Mouse (Mus musculus): ENCODE results near the gene Nyap1.

The Nyap1 gene

DNA sequence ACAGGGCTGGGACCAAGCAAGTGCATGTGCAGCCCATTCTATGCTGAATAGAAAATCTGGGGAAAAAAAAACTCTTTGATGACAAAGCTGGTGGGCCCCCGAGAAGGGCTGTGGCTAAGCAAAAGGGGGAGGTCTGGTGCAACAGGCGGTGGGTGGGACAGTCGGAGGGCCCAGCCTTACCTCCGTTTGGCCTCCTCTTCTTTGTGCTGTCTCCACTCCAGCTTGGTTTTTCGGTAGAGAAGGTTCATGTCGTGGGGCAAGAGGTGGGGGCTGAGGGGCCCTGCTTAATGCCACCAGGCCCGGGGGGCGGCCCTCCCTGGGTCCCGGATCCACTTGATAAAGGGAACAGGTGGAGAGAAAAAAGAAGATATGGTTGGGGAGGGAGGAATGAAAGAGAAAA, 1.9 kb downstream of the Nyap1 start:
- POLR2A ChIA-PET: interaction anchor here in 1 of 4 experiments (1.4 kb wide), 1 partner anchor 108 kb away, joined by 6 read pairs; no protein-coding TSS in a partner anchor
- CTCF ChIA-PET: interaction anchor here in 1 of 4 experiments (1.0 kb wide), 1 partner anchor 15 kb away, joined by 3 read pairs; no protein-coding TSS in a partner anchor

DNA sequence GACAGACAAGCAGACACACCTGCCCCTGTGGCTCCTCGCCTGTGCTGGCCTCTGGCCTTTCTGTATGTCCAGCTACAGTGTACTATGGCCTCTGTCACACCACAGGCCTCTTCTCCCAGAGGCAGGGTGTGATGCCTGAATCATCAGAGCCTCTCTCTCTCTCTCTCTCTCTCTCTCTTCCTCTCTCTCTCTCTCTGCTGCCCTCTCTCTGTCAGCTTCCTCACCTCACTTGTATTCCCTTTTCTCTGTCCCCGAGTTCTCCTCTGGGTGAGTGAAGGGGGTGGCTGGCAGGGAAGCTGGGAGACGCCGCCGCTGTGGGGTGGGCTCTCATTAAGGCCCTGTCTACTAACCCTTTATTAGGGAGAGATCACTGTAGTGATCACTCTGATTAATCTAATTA, 2.9 kb downstream of the Nyap1 start:
- ChIA-PET CTCF (interaction anchor here in 1 of 4 experiments (1.4 kb wide), 1 partner anchor 86 kb away, joined by 3 read pairs; no protein-coding TSS in a partner anchor), POLR2A (interaction anchor here in 1 of 4 experiments (0.6 kb wide), 1 partner anchor 748 kb away, joined by 3 read pairs; no protein-coding TSS in a partner anchor)

DNA sequence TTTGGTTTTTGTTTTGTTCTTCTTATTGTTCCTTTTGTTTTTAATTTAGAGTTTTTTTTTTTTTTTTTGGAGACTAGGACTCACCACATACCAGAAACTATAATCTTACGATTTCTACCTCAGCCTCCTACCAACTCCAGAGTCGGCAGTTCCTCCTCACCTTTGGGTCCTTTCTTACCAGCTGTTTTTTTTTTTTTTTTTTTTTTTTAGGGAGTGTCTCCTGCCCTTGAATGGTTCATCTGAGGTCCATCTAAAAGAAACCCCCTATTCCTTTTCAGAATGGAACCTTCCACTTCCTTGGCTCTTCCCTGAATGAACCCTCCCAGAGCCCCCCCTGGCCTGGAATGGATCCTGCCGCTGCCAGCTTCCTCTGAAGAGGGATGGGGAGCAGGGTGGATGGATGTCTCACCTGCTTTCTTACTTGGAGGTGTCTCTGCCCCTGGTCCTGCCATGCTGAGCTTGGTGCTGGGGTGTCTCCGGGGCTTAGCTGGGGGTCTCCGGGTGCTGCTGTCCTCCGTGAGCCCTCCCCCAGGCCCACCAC, 3.9 kb downstream of the Nyap1 start:
- ChIA-PET CTCF (interaction anchor here in 2 of 4 experiments (0.6 to 1.4 kb wide), 6 partner anchors 41 to 1594 kb away, joined by 3 to 7 read pairs (median 3); no protein-coding TSS in a partner anchor), POLR2A (interaction anchor here in 2 of 4 experiments (0.6 to 2.4 kb wide), 4 partner anchors 16 to 757 kb away, joined by 3 to 10 read pairs (median 6); no protein-coding TSS in a partner anchor)

DNA sequence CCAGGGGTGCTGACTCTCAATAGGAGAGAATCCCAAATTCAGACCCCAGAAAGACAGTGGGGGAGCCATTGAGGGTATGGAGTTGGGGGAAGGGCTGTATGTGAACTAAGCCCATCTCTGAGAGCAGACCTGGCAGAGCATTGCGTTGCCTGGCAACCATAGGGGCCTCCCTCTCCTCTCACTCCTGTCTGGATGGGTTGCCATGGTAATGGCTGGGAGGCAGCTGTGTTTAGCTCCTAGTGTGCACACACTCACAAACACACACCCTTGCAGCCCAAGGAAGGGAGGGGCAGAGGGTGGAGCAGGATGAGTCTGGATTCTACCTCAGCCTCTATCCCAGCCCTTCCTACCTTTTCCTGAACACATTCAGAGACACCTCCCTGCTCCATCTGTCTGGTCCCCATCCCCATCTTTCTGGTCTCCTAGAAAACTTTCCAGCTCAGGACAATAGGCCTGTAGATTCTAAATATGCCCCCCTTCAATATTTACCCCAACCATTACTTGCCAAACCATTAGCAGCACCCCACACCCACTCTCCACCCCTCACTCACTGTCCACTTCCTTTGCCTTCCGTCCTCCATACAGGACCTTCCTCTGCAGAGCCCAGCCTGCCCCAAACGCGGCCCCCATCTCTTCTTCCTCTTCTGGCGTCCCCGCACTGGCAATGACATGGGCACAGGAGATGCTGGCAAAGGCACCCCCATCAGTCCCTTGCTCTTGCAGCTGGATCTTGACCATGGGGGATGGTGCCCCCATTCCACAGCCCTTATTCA, 6.9 kb downstream of the Nyap1 start:
- ChIA-PET POLR2A (interaction anchor here in 2 of 4 experiments (0.7 to 1.7 kb wide), 4 partner anchors 11 to 52 kb away, joined by 3 to 4 read pairs (median 4); partner anchors contain the start of genes Agfg2 (in 1 of the 2) and Tsc22d4 (in 1 of the 2)), CTCF (interaction anchor here in 1 of 4 experiments (1.5 kb wide), 1 partner anchor 25 kb away, joined by 4 read pairs; no protein-coding TSS in a partner anchor)

DNA sequence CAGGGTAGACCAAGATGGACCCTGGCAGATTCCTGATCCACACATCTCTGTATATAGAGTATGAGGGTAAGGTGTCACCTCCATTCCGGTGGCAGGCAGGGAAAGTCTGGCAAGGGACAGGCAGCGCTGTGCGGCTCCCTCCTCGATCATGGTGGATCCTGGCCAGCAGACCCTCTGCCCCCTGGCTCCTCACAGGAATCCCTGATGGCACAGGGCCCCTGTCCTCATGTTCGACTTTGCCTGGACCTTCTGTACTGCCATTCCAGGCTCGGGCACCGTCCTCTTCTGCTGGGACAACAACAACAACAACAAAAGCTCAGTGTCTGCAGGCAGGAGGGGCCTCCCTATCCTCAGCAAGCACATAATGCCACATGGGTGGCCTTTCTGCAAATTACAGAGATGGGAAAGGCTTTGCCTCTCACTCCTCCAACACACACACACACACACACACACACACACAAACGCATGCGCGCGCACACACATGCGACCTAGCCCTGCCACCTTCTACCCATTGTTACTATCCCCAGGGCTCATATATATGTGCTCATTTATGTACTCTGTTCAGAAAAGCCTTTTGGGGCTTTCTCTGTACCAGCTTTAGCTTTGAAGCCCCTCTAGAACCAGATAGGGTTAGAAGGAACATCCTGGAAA, 7.6 kb downstream of the Nyap1 start:
- CTCF ChIA-PET: interaction anchor here in 1 of 4 experiments (1.5 kb wide), 1 partner anchor 26 kb away, joined by 4 read pairs; no protein-coding TSS in a partner anchor
- POLR2A ChIA-PET: interaction anchor here in 1 of 4 experiments (1.0 to 1.6 kb wide), 2 partner anchors 16 to 49 kb away, joined by 3 to 4 read pairs; partner anchors contain the start of gene Agfg2

DNA sequence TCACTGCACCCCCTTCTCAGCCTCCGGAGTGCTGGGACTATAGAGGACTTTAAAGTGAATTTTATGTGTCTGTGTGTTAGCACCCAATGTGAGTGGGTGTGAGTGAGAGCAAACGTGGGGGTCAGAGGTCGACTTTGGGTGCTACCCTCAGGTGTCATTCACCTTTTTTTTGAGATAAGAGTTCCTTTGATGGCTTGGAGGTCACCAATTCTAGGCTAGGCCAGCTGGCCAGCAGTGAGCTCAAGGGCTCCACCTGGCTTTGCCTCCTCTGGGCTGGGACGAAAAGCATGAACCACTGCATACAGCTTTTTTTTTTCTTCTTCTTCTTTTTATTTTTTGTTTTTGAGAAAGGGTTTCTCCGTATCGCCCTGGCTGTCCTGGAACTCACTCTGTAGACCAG, 14.6 kb downstream of the Nyap1 start:
- ChIA-PET POLR2A (interaction anchor here in 1 of 4 experiments (0.8 kb wide), 1 partner anchor 43 kb away, joined by 3 read pairs; no protein-coding TSS in a partner anchor), CTCF (interaction anchor here in 3 of 4 experiments (0.6 to 1.4 kb wide), 4 partner anchors 15 to 176 kb away, joined by 3 to 6 read pairs (median 4); no protein-coding TSS in a partner anchor)

DNA sequence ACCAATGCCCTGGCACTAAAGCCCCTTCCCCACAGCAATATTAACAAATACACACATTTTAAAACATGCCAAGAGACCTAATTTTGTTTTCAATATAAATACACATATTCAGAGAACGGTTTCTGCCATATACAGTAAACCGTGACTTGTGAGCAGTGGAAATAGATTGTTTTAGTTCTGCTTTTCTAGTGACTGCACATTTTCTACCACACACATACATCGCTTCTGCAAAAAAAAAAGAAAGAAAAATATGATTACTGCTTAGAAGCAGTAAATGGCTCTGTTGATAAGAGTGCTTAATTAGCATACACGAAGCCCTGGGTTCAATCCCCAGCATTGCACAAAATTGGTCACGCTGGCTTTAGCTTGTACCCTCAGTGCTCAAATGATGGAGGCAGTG, 17.6 kb downstream of the Nyap1 start:
- ChIA-PET CTCF (interaction anchor here in 2 of 4 experiments (0.6 to 0.7 kb wide), 3 partner anchors 22 to 156 kb away, joined by 3 to 4 read pairs (median 4); partner anchors contain the start of gene Tsc22d4 (in 1 of the 2)), POLR2A (interaction anchor here in 1 of 4 experiments (1.3 kb wide), 1 partner anchor 17 kb away, joined by 3 read pairs; no protein-coding TSS in a partner anchor)

DNA sequence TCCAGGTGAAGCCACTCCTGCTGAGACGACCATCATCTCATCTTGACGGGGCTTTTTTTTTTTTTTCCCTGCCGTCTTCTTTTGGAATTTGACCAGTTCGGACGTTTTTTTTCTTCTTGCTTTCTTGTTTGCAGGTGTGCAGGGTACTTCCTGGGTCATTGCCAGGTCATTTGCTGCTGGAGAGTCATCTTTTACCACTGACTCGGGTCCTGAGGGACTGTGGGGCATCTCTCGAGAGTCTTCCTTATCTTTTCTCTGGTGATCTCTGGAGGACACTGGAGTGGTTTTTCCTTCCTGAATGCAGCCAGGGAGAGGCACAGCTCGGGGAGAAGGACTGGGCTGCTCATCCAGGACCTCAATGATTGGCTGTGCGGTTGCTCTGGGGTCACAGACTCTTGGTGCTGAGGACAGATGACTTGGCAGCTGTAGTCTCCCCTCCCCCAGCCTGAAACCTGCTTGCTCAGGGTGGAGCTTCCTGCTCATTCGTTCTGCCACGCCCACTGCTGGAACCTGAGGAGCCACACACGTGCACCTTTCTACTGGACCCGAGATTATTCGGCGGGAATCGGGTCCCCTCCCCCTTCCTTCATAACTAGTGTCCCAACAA, 20.7 kb downstream of the Nyap1 start:
- ChIA-PET CTCF (interaction anchor here in 1 of 4 experiments (0.7 kb wide), 1 partner anchor 43 kb away, joined by 3 read pairs; no protein-coding TSS in a partner anchor), POLR2A (interaction anchor here in 2 of 4 experiments (0.8 to 1.6 kb wide), 2 partner anchors 10 to 14 kb away, joined by 3 to 5 read pairs; no protein-coding TSS in a partner anchor)

DNA sequence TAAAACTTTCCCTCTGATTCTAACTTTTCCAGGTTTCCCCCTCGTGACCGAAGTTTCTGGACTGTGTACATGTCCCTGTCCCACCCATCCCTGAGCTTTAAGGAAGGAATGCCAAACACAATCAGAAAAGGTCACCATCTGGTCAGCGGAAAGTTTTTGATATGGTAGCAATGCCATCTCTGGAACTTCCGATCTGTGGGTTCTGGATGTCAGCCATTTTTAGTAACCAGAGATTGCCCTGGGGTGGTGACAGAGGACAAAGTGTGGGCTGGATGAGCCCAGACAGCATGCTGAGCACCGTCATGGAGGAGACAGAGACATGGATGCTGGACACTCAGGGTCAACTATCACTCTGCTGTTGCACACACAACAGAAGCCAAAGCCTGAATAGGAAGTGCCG, 22.3 kb downstream of the Nyap1 start:
- POLR2A ChIA-PET: interaction anchor here in 2 of 4 experiments (0.5 to 1.6 kb wide), 5 partner anchors 8 to 258 kb away, joined by 3 to 5 read pairs (median 3); no protein-coding TSS in a partner anchor
- CTCF ChIA-PET: interaction anchor here in 3 of 4 experiments (0.6 to 1.2 kb wide), 3 partner anchors 36 to 47 kb away, joined by 3 to 5 read pairs (median 4); no protein-coding TSS in a partner anchor

DNA sequence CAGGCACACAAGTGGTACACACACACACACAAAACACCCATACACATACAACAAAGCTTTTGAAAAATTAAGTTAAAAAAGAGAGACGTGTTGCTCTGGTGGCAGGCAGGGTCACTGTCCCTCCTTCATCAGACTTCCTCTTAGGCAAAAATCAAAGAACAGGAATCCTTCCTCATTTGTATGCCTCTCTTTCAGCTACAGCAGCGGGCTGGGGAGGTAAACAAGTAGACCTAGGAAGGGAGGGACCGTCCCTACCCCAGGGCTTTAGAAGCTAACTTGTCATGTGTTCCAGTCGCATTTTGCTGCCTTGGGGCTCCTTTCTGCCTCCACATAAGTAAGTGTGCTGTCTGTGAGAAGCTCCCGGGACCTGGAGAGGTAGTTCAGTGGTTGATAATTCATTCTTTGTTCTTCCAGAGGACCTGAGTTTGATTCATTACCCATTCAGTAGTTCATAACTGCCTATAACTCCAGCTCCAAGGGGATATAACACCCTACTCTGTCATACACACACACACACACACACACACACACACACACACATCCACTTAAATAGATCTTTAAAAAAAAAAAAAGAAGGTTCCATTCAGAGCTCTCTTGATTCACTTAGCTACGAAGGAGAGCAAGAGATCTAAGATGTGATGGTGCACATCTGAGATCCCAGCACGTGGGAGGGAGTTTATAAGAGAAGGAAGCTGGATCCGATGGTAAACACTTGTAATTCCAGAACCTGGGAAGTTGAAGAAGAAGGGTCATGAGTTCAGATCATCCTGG, 23.2 kb downstream of the Nyap1 start:
- POLR2A ChIA-PET: interaction anchor here in 2 of 4 experiments (0.5 to 1.2 kb wide), 4 partner anchors 10 to 258 kb away, joined by 3 read pairs; no protein-coding TSS in a partner anchor
- CTCF ChIA-PET: interaction anchor here in 3 of 4 experiments (0.6 to 1.2 kb wide), 6 partner anchors 35 to 1336 kb away, joined by 3 to 5 read pairs (median 4); no protein-coding TSS in a partner anchor

DNA sequence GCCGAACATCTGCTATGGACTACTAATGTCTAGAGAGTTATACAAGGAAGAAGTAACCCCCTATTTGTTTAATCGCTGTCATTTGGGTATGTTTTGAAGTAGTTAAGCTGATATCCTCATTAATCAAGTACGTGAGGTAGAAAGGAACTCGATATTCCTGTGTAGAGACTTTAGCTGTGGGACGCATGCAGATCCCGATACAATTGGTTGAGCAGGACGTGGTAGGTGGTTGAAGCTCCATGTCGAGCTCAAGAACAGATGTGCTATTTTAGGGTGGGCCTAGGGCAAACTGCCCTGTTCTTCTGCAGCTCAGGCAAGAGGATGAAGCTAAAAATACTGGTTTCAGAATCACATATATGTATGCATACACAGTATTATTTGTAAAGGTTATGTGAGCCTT, 25.7 kb downstream of the Nyap1 start:
- ChIA-PET POLR2A (interaction anchor here in 1 of 4 experiments (0.7 kb wide), 1 partner anchor 25 kb away, joined by 7 read pairs; no protein-coding TSS in a partner anchor), CTCF (no interaction called here)

DNA sequence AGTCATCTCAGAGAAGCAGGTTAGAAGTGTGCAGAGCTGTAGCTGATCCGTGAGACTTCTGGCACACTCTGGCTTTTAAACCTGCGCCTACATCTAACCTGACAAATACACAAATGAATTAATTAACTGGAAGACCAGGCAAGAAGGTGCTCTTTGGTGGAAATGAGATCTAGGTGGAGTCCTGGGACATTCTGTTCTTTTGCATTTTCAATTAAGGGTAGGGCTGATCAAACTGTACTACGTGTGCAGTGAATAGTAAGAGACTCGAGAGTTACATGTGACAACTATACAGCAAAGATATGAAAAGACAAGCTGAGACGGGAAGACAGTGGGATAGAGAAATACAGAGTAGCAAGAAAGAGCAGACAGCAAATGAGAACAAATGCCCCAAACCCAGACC, 28.0 kb downstream of the Nyap1 start:
- ChIA-PET CTCF (interaction anchor here in 3 of 4 experiments (0.5 to 1.6 kb wide), 5 partner anchors 46 to 66 kb away, joined by 3 to 6 read pairs (median 4); partner anchors contain the start of gene Ppp1r35 (in 1 of the 3)), POLR2A (interaction anchor here in 1 of 4 experiments (1.0 kb wide), 1 partner anchor 54 kb away, joined by 3 read pairs; no protein-coding TSS in a partner anchor)

DNA sequence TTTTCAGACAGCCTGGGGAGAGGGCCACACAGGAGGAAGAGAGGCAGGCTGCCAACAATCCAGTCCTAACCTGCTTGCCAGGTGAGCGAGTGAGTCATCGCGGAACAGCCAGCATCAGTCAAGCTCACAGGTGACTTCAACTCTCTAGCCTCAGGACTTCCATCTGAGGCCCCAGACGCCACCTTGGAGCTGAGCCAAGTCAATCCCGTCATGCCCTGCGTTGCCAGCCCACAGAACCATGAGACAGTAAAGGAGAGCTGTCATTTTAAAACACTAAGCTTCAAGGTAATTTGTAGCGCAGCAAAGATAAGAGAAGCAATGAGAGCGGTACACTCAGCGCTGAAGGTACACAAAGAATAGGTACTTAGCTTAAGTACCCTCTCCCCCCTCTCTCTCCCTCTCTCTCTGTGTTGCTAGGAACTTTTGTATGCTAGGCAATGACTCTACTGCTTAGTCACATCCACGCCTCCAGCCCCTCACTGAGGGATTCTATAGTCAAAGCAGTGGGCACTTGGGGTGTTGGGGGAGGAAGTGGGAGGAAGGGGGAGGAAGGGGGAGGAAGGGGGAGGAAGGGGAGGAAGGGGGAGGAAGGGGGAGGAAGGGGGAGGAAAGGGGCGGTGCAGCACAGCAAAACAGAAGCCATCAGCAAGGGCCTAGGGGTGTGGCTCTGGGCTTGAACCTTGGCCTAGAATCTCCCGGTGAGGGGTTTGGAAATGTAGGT, 34.3 kb downstream of the Nyap1 start:
- ChIA-PET CTCF (interaction anchor here in 2 of 4 experiments (0.5 to 1.1 kb wide), 3 partner anchors 34 to 205 kb away, joined by 3 to 5 read pairs (median 3); partner anchors contain the start of genes Fbxo24 (in 1 of the 2), Gm20605 (in 1 of the 2), Lrch4 (in 1 of the 2) and Nyap1 (in 1 of the 2)), POLR2A (interaction anchor here (0.6 to 1.5 kb wide), 14 partner anchors 9 to 1447 kb away, joined by 3 to 6 read pairs (median 3); partner anchors contain the start of genes Agfg2 (in 1 of the 4), Pop7 (in 1 of the 4) and Tsc22d4 (in 1 of the 4))

DNA sequence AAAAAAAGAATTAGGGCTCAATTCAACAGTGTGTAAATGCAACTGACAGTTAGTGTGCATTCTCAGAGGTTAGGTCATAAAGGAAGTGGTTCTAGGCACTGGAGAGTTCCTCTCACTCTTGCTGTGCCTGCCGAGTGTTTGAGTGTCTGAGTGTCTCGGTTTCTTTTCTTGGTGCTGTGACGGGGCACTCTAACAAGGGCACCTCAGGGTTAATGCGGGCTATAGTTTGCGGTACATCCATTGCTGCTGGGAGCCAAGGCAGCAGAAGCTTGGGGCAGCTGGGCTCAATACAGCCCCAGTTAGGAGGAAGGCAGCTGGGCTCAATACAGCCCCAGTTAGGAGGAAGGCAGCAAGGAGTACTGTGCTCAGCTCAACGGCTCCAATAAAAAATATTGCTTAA, 36.2 kb downstream of the Nyap1 start:
- CTCF ChIA-PET: no interaction called here
- POLR2A ChIA-PET: no interaction called here

DNA sequence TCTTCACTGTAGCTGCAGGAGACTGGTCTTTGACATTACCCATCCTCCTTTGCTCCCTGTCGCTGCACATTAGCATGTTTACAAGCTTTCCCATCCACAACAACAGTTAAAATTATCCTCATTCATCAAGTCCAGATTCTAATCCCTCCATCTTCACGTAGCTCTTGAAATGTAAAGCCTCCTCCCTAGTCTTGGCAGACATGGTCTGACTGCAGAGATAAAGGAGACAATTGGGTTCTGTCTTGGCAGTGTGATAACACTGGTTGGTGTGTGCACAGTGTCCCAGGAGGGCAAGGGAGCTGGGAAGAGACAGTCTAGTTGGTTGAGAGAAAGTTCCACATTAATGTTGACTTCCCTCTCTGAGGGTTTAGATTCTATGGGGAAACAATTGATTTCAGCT, 41.6 kb downstream of the Nyap1 start:
- CTCF ChIA-PET: interaction anchor here in 2 of 4 experiments (0.5 to 1.1 kb wide), 3 partner anchors 16 to 60 kb away, joined by 3 to 4 read pairs (median 3); partner anchors contain the start of gene Agfg2 (in 1 of the 2)
- POLR2A ChIA-PET: interaction anchor here in 1 of 4 experiments (0.9 kb wide), 1 partner anchor 16 kb away, joined by 3 read pairs; the partner anchor contains the start of gene Agfg2

DNA sequence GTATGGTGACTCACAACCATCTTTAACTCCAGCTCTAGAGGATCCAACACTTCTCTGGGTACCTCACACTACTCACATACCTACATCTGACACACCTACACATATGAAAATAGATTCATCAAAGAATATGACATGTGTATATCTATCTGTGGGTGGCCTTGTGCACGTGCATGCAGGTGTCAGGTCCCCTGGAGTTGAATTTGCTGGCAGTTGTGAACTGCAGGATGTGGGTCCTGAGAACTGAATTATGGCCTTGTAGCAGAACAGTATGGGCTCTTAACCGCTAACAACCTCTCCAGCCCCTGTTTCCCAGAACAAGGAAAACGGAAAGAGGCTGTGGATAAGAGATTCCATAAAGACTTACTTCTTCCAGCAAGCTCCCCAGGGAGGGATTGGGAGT, 42.3 kb downstream of the Nyap1 start:
- ChIA-PET POLR2A (interaction anchor here in 1 of 4 experiments (0.9 kb wide), 1 partner anchor 15 kb away, joined by 3 read pairs; the partner anchor contains the start of gene Agfg2), CTCF (no interaction called here)
